Mouse (Mus musculus) bone marrow, adult 2 months (tissue): Measurements from ENCODE around the gene Cyp27b1.

Experiments used
- CTCF ChIP-seq: fragments of 200-500 bp; IDR thresholded peaks from 2 replicates; pipeline ENCODE4 v1.5.1; 2011; ENCODE audit warnings: low read length, control low read depth; ENCODE audit not compliant: control insufficient read depth, insufficient read depth
- POLR2A ChIP-seq: fragments of 200-500 bp; IDR thresholded peaks from 2 replicates; pipeline ENCODE4 v1.6.1; 2011; ENCODE audit warnings: low read depth, mild to moderate bottlenecking, control low read depth, low read length, borderline replicate concordance; ENCODE audit not compliant: control insufficient read depth

DNA sequence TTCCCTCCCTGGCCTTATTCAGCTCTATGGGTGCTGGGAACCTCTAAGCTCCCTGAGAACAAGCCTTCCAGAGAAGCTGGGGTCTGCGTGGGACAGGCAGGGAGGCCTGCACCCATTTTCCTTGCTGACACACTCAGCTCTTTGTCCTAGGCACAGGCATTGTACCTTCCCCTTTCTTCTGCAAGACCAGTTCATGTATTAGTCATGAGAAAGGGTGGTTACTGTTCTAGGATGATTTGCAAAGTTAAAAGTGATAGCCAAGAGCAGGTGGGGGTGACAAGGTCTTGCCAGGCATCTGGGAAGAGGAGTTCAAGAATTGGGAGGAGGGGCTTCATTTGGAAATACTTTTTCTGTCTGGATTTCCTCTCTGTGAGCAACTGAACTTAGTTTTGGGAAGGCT lies 46.0 kb upstream of the Cyp27b1 start:
- no peak for TF ChIP-seq CTCF
- no peak for TF ChIP-seq POLR2A
